Mouse (Mus musculus): ENCODE data around the gene Oard1.

The Oard1 gene

GRCm38 (mm10) chr17:48409380-48410298, at the start of gene Oard1, which contains the start of gene Nfya:
Gene Oard1 (plus strand): TSS chr17:48410014.
Gene Nfya (minus strand): TSS chr17:48409906.
- DNase-seq (ENCODE audit: low read depth, low spot score) = peak; percentile 100

GRCm38 (mm10) chr17:48360462-48360861, 49.4 kb upstream of the Oard1 start:
- no peak for DNase-seq (ENCODE audit: low read depth, low spot score)

- no peak for DNase-seq (ENCODE audit: low read depth, low spot score)
Measured at GRCm38 (mm10) chr17:48362346-48362745, 47.5 kb upstream of the Oard1 start.

- no peak for DNase-seq (ENCODE audit: low read depth, low spot score)
Measured at GRCm38 (mm10) chr17:48362966-48363365, 46.8 kb upstream of the Oard1 start.

- no peak for DNase-seq (ENCODE audit: low read depth, low spot score)
Measured at GRCm38 (mm10) chr17:48363421-48363965, 46.3 kb upstream of the Oard1 start.

GRCm38 (mm10) chr17:48365511-48366155, 44.2 kb upstream of the Oard1 start:
- no peak for DNase-seq (ENCODE audit: low read depth, low spot score)

GRCm38 (mm10) chr17:48366806-48367205, 43.0 kb upstream of the Oard1 start:
- DNase-seq (ENCODE audit: low read depth, low spot score) = no peak

- DNase-seq (ENCODE audit: low read depth, low spot score) = no peak
Measured at GRCm38 (mm10) chr17:48371621-48372020, 38.2 kb upstream of the Oard1 start.

GRCm38 (mm10) chr17:48372987-48373386, 36.8 kb upstream of the Oard1 start:
- no peak for DNase-seq (ENCODE audit: low read depth, low spot score)

GRCm38 (mm10) chr17:48376102-48376501, 33.7 kb upstream of the Oard1 start:
- DNase-seq (ENCODE audit: low read depth, low spot score) = no peak

- no peak for DNase-seq (ENCODE audit: low read depth, low spot score)
Measured at GRCm38 (mm10) chr17:48379050-48379449, 30.8 kb upstream of the Oard1 start.

GRCm38 (mm10) chr17:48385786-48386461, 23.9 kb upstream of the Oard1 start:
- DNase-seq (ENCODE audit: low read depth, low spot score) = no peak

GRCm38 (mm10) chr17:48388666-48389065, 21.1 kb upstream of the Oard1 start:
- no peak for DNase-seq (ENCODE audit: low read depth, low spot score)

GRCm38 (mm10) chr17:48389442-48389841, 20.4 kb upstream of the Oard1 start:
- DNase-seq (ENCODE audit: low read depth, low spot score) = no peak

GRCm38 (mm10) chr17:48391446-48391845, 18.4 kb upstream of the Oard1 start:
- no peak for DNase-seq (ENCODE audit: low read depth, low spot score)

GRCm38 (mm10) chr17:48392616-48393015, 17.2 kb upstream of the Oard1 start:
- DNase-seq (ENCODE audit: low read depth, low spot score) = no peak

- no peak for DNase-seq (ENCODE audit: low read depth, low spot score)
Measured at GRCm38 (mm10) chr17:48401710-48402109, 8.1 kb upstream of the Oard1 start.

- no peak for DNase-seq (ENCODE audit: low read depth, low spot score)
Measured at GRCm38 (mm10) chr17:48402751-48403150, 7.1 kb upstream of the Oard1 start.

- DNase-seq (ENCODE audit: low read depth, low spot score) = peak; percentile 17
Measured at GRCm38 (mm10) chr17:48403848-48404247, 6.0 kb upstream of the Oard1 start.

GRCm38 (mm10) chr17:48404706-48405105, 5.1 kb upstream of the Oard1 start:
- no peak for DNase-seq (ENCODE audit: low read depth, low spot score)

- DNase-seq (ENCODE audit: low read depth, low spot score) = no peak
Measured at GRCm38 (mm10) chr17:48407154-48407553, 2.7 kb upstream of the Oard1 start.
